Mouse (Mus musculus) left cerebral cortex, postnatal 10 days (tissue): ENCODE data around the gene Ptpre. TPM values are rescaled to one million over a fixed set of nuclear protein-coding genes. Genes with fewer than 3 reads are reported as not detected.

Experiments
- DNase-seq, 2 experiments: peaks; one replicate each; pipeline ENCODE4 v3.0.0; 2021 to 2022; ENCODE audit warnings: low spot score in 2 of 2, mixed read lengths in 1 of 2; ENCODE audit errors: extremely low spot score in 1 of 2
- intact Hi-C: fragments of 180-260 bp; cut with DNase I; formaldehyde crosslinking; loops from one replicate; pipeline ENCODE4 v1.15.1; 2025
- total RNA-seq, 2 experiments: library from RNA; stranded (reverse); gene quantifications; 2 replicates each; pipeline ENCODE4 v1.2.3; 2021

Gene Ptpre
- total RNA-seq, 2 experiments from 2014 or later, result 32.5 to 32.8 TPM

DNA sequence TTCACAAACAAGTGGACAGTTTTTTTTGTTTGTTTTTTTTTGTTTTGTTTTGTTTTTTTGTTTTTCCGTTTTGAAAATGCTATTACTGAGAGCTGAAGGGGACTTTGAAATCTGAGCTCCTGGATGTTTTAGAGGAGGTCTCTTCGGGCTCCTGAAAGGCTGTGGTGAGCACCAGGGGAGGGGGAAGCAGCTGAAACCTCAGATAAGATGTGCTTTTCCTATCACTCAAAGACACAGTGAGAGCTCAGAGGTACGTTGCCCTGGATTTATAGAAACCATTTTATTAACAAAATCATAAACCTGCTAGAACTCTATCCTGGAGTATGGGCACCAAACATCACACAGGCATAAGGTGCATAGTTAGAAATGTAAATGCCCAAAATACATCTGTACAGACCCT, 10.1 kb upstream of the Ptpre start:
- no peak for DNase-seq
- intact Hi-C loops, result no loop called here

DNA sequence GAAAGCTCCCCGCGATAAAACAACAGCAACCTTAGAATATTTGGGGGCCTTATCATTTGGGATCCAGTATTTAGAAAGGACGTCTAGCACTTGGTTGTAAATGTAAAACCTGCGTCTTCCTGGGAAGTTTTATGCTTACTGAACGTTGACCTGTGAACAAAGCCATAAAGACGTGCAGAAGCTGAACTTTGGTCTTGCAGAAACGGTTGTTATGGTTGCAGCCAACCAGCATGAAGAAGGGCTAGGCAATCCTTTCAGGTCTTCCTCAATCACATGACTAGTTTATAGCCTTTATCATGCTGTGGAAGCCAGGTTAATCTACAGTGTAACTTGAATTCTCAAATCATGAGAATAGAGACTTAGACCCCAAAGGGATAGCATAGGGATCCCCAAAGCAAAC, 8.8 kb upstream of the Ptpre start, which contains the start of gene Clrn3:
Clrn3 (minus strand) TSS at position 140 of the 400 bp plus-strand sequence.
- intact Hi-C loops, result no loop called here

DNA sequence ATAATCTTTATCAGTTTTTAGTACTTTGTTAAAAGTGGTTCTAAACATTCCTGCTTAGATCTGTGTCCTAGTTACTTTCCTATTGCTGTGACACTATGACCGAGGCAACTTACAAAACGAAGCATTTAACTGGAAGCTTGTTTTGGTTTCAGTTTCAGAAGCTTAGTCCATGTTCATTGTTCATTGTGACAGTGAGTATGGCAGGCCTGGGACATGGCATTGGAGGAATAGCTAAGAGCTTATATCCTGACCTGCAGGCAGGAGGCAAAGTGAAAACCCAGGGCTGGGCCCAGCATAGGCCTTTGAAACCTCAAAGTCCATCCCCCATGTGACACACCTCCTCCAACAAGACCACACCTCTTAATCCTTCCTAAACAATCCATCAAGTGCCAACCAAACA, 8.2 kb upstream of the Ptpre start:
- intact Hi-C loops, result no loop called here
- no peak for DNase-seq

More for the DNA sequence above, 8.8 kb upstream of the Ptpre start, which contains the start of gene Clrn3:
- DNase-seq, result no peak

DNA sequence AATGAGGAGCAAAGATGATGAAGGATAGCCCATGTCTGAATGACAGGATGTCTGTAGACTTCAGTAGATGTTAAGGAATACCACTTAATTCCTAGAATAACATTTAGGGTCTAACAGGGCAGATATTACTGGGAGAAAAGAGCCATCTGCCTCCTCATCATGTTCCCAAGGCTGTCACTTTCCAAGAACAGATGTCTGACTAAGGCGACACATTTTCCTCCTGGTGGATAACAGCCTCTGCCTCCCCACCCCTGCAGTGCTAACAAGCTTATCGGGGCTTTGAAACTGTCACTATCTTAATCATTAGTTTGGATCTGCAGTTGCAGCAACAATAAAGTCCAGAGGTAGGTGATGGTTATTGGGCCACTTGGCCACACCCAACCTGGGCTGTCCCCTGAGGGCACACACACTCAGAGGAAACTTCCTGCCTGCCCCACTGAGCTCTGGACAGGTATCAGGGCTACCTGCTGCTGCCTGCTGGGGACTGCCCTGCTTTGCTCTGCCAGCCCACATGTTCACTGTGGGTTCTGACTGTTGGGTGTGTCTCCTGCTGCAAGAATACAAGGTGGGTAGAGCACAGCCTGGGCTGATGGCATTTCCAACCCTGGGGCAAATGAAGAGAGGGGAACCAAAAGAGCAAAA, 2.6 kb upstream of the Ptpre start:
- intact Hi-C loops, result loop anchor here (5.0 kb wide), 2 partner anchors 53 to 203 kb away; no protein-coding TSS in a partner anchor
- DNase-seq, result no peak

DNA sequence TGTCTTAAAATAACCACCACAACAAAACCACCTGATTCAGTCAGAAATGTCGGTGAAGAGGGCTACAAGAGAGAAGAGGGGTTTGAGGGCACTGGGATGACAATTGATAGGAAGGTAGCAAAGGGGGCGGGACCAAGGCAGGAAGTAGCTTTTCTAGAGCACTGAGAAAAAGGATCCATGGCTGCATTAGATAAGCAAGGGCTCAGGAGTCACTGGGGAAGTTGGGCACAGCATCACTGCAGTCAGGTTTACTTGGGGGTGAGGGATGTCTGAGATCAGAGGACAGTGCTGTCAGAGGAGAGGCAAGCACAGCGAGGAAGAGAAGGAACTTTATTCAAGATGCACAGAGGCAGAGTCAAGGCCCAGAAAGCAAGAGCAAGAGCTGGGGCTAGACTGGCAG, 1.4 kb upstream of the Ptpre start:
- intact Hi-C loops, result loop anchor here (2.0 to 5.0 kb wide), 3 partner anchors 51 to 201 kb away; no protein-coding TSS in a partner anchor
- no peak for DNase-seq

DNA sequence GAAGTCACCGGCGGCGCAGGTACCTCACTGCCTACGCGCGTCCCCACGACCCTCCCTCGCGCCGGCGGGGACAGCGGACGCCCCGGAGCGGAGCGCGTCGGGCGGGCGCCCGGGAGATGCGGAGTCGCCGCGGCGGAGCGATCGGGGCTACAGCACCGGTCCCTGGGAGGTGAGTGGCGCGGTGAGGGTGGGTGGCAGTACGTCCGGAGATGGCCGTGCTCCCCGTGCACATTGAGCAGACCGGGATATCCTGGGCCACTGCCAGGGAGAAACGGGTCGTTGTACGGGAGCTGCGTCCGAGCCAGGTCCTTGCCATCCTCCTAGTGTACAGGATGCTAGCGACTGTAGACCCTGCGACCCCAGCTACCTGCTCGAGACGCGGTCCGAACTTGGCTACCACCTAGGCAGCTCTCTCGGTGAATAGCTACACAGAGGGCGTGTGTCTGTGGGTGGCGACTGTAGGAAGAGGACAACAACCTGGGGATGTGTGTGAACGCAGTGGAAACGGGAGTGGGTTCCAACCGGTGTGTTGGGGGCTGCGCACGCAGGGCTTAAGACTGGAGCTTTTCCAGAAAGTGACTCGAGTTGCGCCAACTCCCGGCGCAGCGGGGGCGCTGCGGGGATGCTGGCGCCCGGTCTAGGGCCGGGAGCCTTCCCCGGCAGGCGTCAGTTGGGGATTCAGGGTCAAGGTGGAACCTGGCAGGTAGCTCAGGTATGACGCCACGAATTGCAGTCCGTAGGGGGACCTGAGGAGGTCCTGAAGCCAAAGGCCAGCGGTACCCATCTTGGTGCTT, 864 bp downstream of the Ptpre start:
- DNase-seq, result peak; percentile 27 to 73
- intact Hi-C loops, result loop anchor here (1.0 to 5.0 kb wide), 4 partner anchors 49 to 199 kb away; no protein-coding TSS in a partner anchor

DNA sequence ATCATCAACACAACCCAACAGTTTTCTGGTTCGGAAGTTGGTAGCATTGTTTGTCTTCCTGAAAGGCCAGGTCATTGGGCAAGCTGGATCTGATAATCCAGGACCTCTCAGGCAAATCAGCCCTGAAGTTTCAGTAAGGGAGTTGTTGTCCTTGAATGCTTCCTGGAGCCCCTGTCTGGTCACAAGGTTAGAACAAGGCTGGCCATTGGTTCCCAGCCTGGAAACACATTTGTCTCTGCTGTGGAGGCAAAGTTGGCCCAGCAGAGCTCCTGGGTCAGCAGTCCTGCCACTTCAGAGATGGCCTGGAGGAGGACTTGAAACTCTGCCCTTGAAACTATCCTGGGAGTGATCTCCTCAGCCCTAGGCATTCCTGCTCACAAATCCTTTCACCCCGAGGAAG, 2.1 kb downstream of the Ptpre start:
- DNase-seq, result no peak
- intact Hi-C loops, result loop anchor here (5.0 kb wide), 2 partner anchors 48 to 198 kb away; no protein-coding TSS in a partner anchor

DNA sequence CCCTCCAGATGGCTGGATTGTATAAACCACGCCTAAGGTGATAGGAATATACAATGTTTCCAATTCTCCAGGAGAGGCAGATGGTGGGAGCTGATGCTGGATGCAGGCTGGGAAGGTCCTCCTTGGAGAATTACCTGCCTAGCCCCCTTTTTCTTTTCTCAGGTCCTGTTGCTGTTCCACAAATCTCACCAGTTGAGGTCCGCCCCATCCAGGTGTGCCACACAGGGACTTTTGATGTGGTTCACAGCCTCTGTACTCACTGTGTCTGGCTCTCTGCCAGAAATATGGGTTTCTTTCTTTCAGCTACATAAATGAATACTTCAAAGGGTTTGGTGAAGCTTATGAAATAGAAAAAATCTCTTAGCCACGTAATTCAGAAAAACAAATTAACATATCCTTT, 5.0 kb downstream of the Ptpre start:
- no peak for DNase-seq
- intact Hi-C loops, result no loop called here

DNA sequence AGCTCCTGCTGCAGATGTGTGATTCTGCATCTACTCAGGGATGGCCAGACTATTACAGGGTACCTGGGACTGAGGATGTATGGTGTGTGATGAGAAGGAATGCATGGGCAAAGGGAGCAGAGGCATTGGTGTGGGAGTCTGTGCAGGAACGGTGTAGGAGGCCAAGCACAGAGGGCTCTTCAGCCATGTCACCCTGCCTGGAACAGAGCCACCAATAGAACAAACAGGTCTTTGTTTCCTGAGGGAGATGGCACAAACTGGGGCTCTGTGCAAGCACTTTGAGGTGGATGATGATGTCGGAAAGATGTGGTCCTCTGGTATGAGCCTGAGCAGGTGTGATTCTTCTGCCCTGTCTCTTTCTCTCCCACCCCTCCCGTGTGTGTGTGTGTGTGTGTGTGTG, 5.8 kb downstream of the Ptpre start:
- intact Hi-C loops, result no loop called here
- peak in 1 of 2 experiments; percentile 39 for DNase-seq

DNA sequence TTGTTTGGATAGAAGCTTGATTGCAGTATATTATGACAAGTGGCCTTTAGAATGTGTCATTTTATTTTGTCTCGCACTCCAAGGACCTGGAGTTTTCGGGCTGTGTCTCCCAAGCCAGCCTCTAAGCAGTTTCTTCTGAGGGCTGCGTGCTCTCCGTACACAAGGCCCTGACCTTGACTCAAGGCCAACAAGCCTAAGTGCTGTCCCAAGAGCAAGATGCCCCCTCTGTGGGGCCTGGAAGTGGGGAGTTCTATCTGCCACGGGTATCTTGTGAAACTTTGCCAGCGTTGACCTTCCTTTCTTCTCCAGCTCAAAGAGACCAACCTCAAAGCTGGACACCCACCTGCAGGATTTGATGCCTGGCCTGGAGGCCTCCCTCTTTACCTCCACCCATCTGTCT, 7.0 kb downstream of the Ptpre start:
- intact Hi-C loops, result no loop called here
- DNase-seq, result no peak

DNA sequence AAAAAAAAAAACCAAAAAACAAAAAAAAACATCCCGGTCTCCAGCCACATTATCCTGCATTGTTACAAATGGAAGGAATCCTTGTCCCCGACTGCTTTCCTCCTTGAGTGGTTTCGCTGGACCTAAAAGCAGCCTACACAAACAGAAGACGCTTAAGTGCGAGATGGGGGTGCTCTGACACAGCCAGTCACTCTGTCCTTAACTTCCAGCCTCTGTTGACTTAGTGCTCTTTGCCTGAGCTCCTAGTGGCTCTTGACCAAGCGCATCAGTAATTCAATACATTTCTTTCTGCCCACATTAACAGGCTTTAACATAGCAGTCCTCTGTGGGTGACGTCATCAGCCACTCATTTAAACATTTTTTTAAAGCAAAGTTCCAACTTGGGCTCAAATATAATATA, 8.7 kb downstream of the Ptpre start:
- intact Hi-C loops, result no loop called here
- no peak for DNase-seq

DNA sequence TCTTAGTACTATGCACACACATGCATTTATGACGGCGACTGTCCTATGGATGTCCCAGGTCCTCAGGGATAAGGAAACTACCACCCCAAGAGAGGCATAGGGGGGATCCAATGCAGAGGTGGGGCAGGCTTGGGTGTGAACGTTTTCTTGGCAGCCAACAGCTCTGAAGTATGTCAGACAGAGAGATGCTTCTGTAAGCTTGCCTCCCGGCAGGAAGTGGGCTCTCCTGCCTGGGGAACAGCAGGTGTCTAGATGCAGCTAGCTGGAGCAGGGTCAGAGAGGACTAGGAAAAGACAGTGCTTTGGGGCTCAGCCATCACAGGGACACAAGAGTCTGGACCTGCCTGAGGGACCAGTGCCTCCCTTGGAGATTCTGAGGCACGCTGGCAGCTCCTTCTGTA, 9.2 kb downstream of the Ptpre start:
- no peak for DNase-seq
- intact Hi-C loops, result no loop called here

DNA sequence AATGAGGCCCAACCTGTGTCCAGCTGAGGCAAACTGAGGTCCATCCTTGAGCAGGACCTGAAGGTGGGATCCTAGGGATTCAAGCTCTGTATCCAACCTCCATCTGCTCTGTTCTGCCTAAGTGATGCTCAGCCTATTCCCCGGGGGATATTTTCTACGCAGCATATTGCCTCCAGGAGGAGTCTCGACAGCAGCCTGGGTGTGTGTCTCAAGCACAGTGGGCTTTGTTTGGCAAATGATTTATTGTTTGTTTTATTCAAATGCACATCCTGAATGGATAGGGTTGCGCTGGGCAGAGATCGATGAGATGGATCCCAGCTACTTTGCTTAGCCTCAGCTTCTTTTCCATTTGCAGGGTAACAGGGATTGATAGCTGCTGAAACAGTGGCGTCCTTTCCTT, 11.2 kb downstream of the Ptpre start:
- intact Hi-C loops, result no loop called here
- DNase-seq, result no peak

DNA sequence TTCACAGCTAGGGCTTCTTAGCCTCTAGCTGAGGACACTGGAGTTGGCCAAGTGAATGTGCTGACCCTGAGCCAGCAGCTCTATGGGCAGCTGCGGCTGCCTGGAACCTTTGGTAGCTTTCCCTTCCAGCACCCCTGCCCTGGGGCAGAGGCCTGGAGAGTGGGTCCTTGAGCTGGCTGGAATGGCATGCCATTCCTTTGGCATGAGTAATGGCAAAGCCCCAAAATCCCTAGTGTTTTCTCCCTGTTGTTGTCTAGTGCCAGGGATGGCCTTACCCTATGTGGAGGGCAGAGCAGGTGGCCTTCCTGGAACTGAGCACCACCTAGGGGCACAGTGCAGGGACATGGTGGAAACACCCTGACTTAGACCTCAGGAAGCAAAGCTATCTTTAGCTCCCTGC, 14.3 kb downstream of the Ptpre start:
- no peak for DNase-seq
- intact Hi-C loops, result no loop called here

DNA sequence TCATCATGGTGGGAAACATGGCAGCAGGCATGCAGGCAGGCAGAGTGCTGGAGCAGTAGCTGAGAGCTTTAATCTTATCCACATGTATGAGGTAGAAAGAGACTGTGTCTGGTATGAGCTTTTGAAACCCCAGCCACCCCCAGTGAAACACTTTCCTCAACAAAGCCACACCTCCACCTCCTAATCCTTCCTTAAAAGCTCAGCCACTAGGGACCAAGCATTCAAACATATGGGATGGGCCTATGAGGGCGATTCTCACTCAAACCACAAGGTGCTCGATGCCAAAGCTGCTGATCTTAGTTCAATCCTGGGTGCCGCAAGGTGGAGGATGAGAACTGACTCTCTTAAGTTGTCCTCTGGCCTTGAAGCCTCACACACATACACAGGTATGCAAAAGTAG, 16.3 kb downstream of the Ptpre start:
- intact Hi-C loops, result no loop called here

DNA sequence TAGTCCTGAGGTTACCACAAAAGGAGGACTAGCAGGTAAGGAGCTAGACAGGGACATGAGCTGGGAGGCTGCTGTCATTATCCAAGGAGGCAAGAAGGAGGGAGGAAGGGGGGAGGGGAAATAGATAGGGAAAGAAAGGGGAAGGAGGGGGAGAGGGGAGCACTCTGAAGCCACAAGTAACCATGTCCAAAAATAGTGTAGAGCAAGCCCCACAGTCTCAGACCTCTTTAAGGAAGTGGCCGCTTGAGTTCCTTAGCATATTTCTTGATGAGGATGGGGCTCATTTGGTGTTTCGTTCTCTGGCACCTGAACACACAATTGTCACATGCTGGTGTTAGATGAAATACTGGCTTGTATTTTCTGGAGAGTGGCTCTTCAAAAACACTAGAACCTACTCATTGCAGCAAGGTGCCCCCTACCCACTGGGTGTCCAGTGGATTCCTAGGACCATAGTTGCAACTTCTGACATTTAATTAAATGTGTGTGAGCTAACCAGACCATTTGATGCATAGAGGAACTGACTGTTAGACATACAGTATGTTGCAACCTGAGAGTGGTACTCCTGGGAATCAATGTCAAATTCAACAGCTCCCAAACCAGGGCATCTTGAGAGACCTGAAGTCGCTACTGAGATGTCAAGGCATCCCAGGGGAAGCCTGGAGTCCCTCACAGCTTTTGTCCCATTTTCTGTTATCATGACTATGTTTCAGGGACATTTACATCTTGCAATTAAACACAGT, 19.6 kb downstream of the Ptpre start:
- no peak for DNase-seq
- intact Hi-C loops, result no loop called here

More for the DNA sequence above, 16.3 kb downstream of the Ptpre start:
- no peak for DNase-seq

DNA sequence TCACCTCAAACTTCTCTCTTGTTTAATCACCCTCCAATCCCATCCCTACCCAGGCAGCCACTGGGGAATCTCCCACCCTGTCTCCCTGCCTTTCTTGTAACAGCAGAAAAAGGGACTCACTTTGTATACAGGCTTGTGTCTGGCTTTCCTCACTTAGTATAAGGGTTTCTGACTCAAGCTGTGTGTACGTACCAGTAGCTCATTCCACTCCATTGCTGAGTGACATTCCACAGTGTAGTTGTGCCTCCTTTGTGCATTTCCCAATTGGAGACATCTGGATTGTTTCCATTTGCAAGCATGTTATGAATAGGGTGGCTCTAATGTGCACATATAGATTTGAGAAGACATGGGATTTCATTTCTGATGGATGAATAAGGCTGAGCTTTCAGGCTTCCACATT, 23.0 kb downstream of the Ptpre start:
- intact Hi-C loops, result no loop called here
- DNase-seq, result no peak

DNA sequence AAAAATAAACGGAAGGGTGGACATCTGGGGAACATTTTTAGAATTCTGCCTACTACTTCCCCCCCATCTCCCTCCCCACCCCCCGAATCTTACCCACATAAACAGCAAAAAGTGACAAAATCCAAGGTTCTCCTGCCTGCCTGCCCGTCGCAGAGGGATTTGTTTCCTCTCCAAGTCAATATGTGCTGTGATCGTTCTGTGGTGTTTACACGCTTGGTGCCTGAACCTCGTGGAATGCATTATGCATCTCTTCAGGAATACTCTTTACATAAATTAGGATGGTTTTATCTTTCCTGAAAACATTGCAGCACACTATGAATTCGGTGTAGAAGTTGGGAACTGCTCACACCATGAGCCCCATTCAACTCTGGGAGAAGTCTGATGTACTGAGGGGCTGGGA, 26.7 kb downstream of the Ptpre start:
- no peak for DNase-seq
- intact Hi-C loops, result no loop called here

DNA sequence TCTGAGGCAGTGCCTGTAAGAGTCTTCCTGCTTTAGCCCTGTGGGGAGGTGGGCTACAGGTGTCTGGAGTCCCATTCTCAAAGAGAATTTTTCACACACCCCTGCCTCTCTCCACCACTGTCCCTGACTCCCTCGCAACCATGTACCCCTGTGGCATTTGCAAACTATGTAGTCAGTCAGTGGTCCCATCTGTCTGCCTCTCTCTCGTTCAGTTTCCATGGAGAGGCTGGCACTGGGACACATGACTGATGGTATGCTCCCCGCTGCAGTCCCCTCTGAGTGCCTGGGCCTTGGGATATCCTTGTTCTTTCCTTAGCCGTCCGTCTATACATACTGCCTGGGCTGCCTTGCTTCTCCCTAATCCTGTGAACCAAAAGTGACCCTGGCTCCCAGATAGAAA, 28.7 kb downstream of the Ptpre start:
- intact Hi-C loops, result no loop called here

DNA sequence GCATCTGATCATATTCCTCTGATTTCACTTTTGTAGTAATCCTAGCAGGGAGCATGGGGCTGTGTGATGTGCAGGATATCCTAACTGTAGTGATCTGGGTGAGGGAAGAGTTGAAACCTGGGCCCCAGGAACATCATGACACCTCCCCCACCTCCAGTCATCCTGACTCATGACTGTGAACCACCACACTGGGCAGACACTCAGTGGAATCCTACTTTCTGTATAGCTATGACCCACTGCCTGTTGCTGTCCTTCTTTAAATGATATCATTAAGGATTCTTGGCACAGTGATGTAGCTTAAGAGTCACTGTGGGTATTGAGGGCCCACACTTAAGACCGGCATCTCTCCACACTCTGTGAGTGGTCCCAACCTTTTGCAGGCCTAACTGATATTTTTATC, 30.3 kb downstream of the Ptpre start:
- intact Hi-C loops, result no loop called here
- no peak for DNase-seq

More for the DNA sequence above, 28.7 kb downstream of the Ptpre start:
- DNase-seq, result no peak
